Mouse (Mus musculus) thymus, adult 2 months (tissue): Measurements from ENCODE around the gene Cdcp2.

ENCODE experiments used
- CTCF ChIP-seq: fragments of 200-500 bp; IDR thresholded peaks from 2 replicates; pipeline ENCODE4 v1.5.1; 2012; ENCODE audit warnings: mild to moderate bottlenecking, control low read depth, low read length, moderate library complexity, borderline replicate concordance; ENCODE audit not compliant: control insufficient read depth, poor library complexity, insufficient read depth; ENCODE audit errors: extremely low read depth
- POLR2A ChIP-seq: fragments of 200-500 bp; IDR thresholded peaks from 2 replicates; pipeline ENCODE4 v1.6.1; 2012; ENCODE audit warnings: mild to moderate bottlenecking, low read length, control low read depth, moderate library complexity; ENCODE audit not compliant: control insufficient read depth, poor library complexity, insufficient read depth; ENCODE audit errors: extremely low read depth

DNA sequence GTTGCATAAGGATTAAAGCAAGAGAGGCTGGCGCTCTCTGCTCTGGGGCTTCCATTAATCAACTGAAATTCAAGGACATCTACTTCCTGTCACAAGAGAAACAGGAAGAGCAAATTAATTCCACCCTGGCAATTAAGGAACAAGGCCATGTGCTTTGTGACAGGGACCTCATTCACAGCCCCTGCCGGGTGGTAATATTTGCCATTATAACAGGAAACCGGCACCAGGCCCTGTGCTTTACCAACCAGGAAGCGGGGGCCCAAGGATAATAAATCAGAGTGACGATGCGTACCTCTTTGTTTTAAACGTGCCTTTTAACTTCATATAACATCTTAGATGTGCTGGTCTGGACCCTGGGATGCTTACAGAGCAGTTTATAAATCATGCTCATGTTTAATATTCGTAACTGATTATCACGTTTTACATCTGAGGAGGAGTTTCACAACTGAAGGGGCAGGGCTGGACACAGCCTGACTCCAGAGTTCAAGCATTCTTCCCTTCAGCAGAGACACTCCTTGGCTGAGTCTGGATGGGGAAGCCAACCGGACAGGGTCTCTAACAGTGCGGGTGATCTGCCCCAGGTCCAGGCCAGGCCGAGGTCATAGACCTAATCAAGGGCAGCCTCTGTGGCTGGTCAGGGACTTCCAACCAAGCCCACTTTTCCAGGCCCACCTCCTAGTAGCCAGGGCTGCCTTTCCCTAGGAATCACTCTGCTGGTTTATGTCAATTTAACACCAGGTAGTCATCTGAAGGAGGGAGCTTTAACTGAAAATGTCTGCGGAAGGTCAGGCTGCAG, 43.3 kb downstream of the Cdcp2 start:
- TF ChIP-seq CTCF = no peak
- TF ChIP-seq POLR2A = no peak
